In the genomic region with DNA sequence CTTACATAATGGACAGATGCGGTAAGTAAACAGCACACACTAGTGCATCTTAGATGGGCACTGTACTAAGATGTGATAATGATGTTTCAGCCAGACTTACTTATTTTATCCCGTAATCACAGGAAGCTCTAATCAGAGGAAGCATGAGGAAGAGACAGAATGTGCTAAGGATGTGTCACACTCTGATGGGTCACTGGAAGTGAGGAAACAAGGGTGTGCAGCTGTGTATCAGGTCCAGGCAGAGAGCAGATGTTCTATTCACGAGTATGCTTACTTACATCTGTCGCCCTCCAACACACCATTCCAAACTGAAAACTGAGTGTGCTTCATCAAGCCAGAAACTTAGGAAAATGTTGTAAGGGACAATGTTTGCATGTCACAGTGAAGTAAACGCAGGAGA, we compare ENCODE assay signal across 32 mouse cellular contexts. TPM values are rescaled to one million over a fixed set of nuclear protein-coding genes. Genes with fewer than 3 reads are reported as not detected.
"Had no signal": no experiment of that assay in that cellular context is flagged by ENCODE, and none has a peak within 500 bp of the region (broad histone marks: within the 10 kb centered on the region; RNA-seq: fewer than 3 reads in every experiment).

No protein-coding gene starts in this region.

- H3K27me3 ChIP-seq: limb, embryonic 13.5 days; liver, embryonic 13.5 days; midbrain, embryonic 13.5 days; neural tube, embryonic 13.5 days; stomach, embryonic 15.5 days had no signal

- DNase-seq: kidney, adult 8-10 months; kidney, postnatal 25 days; layer of hippocampus, adult 9-11 months; liver; liver, embryonic 13.5 days; liver, postnatal 0 days; lung, embryonic 14.5 days; lung, postnatal 14 days; lung, postnatal 4 days; retina, postnatal 1 day; right cerebral cortex, postnatal 25 days; spleen, adult 18-20 months; thymus, adult 2 months; thymus, postnatal 25 days had no signal

- H3K9me3 ChIP-seq: limb, embryonic 10.5 days; stomach, embryonic 15.5 days had no signal

- ATAC-seq: intestine, postnatal 0 days; liver, postnatal 0 days; midbrain, embryonic 13.5 days; midbrain, embryonic 16.5 days had no signal

- H3K36me3 ChIP-seq: stomach, embryonic 15.5 days had no signal

- H3K27ac ChIP-seq: kidney, postnatal 0 days; layer of hippocampus, adult 2 months; limb, embryonic 10.5 days; limb, embryonic 13.5 days; liver, embryonic 13.5 days; midbrain, embryonic 10.5 days; midbrain, embryonic 13.5 days; neural tube, embryonic 13.5 days; stomach, embryonic 15.5 days had no signal

- H3K4me2 ChIP-seq: limb, embryonic 13.5 days; liver, embryonic 13.5 days; lung, embryonic 14.5 days; midbrain, embryonic 13.5 days; neural tube, embryonic 13.5 days; stomach, embryonic 15.5 days had no signal

- H3K4me3 ChIP-seq: layer of hippocampus, adult 2 months; limb, embryonic 10.5 days; limb, embryonic 13.5 days; liver, embryonic 13.5 days; megakaryocyte, embryonic 14.5 days; midbrain, embryonic 10.5 days; midbrain, embryonic 13.5 days; myocyte; neural tube, embryonic 13.5 days; stomach, embryonic 15.5 days had no signal

- H3K9ac ChIP-seq: limb, embryonic 13.5 days; liver, embryonic 13.5 days; liver, postnatal 0 days; lung, embryonic 14.5 days; midbrain, embryonic 13.5 days; neural tube, embryonic 13.5 days; stomach, embryonic 15.5 days had no signal

- H3K4me1 ChIP-seq: limb, embryonic 10.5 days; limb, embryonic 13.5 days; midbrain, embryonic 10.5 days; midbrain, embryonic 13.5 days; neural tube, embryonic 13.5 days; stomach, embryonic 15.5 days had no signal

RNA-seq across cellular contexts. Expression of a gene that starts 46.2 kb away (rescaled TPM):
- total RNA-seq: layer of hippocampus, adult 2 months; layer of hippocampus, postnatal 25 days; left cerebral cortex, adult 18-20 months; left cerebral cortex, postnatal 25 days had no signal
- polyA plus RNA-seq: kidney, postnatal 0 days; midbrain, embryonic 10.5 days; midbrain, embryonic 13.5 days; midbrain, embryonic 16.5 days had no signal

RNA-seq across cellular contexts. Expression of a gene that starts 57.9 kb away (rescaled TPM):
- total RNA-seq: layer of hippocampus, adult 2 months; layer of hippocampus, postnatal 25 days; left cerebral cortex, adult 18-20 months; left cerebral cortex, postnatal 25 days; monocyte, adult 5-6 weeks; neutrophil, adult 5-6 weeks had no signal
- polyA plus RNA-seq: intestine, postnatal 0 days; kidney, postnatal 0 days; large intestine, adult 2 months; neural tube, embryonic 13.5 days had no signal
